Mouse (Mus musculus): ENCODE measurements at regions not wholly inside any gene's neighbourhood (a gene's known extent, or its start where the extent isn't known, plus 50 kb on each side); places are given as distances from the start of the nearest gene placed in this dataset.
A peak's percentile ranks its signal among the peaks of the same experiment; 100 is the strongest.
"Not testable (repeated sequence)": the region's sequence is repeated elsewhere in the genome, so short reads cannot be mapped to it uniquely, and the experiment has no call there.

DNA sequence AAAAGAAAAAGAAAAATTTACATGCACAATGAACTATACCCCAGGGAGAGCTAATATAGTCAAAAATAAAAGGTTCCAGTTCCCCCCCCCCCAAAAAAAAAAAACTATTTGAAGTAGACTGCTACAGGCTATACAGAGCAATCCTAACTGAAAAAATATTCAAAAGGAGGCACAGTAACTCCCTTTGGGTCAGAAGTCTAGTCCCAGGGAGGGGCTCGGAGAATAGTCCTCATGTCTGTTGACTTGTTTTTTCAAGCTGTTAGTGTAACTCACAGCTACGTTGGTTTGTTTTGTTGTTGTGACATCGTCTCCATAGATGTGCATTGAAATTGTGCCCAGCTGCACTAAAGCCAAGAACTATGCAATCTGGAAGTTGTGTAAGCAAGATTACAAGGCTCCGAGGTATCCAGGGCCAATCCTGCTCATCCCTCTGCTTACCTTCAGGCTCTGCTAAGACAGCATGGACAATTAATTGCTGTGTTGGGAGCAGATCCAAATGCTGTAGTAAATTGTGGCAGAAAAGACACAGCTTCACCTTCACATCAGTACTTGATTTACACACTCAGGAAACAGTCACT lies 137.2 kb upstream of the Pnpt1 start:
- 55% methylated on average over 4 of the region's 4 CpGs for WGBS
- no peaks in the 10 kb centered on the region; the same call in 1 of the 2 replicates for H3K4me1 ChIP-seq (ENCODE audit: control insufficient read depth, insufficient read depth, low read length)
- no peaks in the 10 kb centered on the region for H3K27me3 ChIP-seq (ENCODE audit: control insufficient read depth, insufficient read depth, low read length)
- H3K9ac ChIP-seq (ENCODE audit: low read depth, low read length): no peak overlapping the region
- H3K36me3 ChIP-seq (ENCODE audit: control insufficient read depth, insufficient read depth, low read length): no peaks in the 10 kb centered on the region
- no peak overlapping the region for H3K27ac ChIP-seq (ENCODE audit: low read depth, low read length)
- no peak overlapping the region for H3K4me2 ChIP-seq (replicated peaks; ENCODE audit: low read depth, low read length)
- ATAC-seq (ENCODE audit: low FRiP score, low TSS enrichment): peak; percentile 60; the same call in 1 of the 2 replicates
- no peak overlapping the region for H3K4me3 ChIP-seq (ENCODE audit: low read length)
- H3K9me3 ChIP-seq (ENCODE audit: control insufficient read depth, low read length): no peaks in the 10 kb centered on the region

DNA sequence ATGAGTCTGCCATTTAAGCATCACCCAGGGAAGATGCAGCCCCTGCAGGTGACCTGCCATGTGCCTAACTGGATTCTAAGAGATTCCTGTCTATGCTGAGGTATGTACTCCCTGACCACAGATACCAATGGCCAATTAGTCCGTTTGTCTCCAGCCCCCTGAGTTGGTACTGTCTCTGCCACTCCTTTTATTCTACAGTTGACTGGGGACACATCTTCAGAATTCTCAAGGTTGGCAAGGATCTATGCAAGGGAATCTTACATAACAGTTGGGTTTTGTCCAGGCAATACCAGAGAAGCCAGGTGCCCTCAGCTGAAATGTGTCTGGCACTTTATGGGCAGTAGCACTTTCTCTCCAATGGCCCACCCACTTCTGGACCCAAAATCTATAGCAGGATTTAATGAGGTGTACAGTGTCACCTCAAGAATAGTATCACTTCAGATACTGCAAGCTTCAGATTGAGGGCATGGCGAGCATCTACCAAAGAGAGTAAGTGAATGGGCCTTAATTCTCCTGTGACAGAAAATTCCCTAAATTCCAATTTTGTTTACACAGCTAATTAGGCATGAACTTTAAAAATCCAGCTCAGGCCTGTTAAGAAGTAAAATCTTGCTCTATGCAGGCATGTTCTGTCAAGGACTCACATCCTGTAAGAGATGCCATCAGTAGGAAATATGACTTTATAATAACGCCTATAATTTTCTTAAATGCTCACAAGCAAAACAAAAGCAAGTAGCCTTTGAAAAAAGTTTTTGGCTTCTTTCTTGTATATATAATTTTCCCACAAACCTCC lies 132.0 kb upstream of the Pnpt1 start:
- H3K4me3 ChIP-seq (ENCODE audit: low read length): no peak overlapping the region
- H3K9ac ChIP-seq (ENCODE audit: low read depth, low read length): no peak overlapping the region
- H3K9me3 ChIP-seq (ENCODE audit: control insufficient read depth, low read length): no peaks in the 10 kb centered on the region
- ATAC-seq (ENCODE audit: low FRiP score, low TSS enrichment): peak; percentile 67
- WGBS: 47% methylated on average over 3 of the region's 3 CpGs
- H3K4me1 ChIP-seq (ENCODE audit: control insufficient read depth, insufficient read depth, low read length): no peaks in the 10 kb centered on the region; the same call in 1 of the 2 replicates
- H3K27ac ChIP-seq (ENCODE audit: low read depth, low read length): no peak overlapping the region
- no peaks in the 10 kb centered on the region for H3K36me3 ChIP-seq (ENCODE audit: control insufficient read depth, insufficient read depth, low read length)
- H3K27me3 ChIP-seq (ENCODE audit: control insufficient read depth, insufficient read depth, low read length): no peaks in the 10 kb centered on the region
- H3K4me2 ChIP-seq (replicated peaks; ENCODE audit: low read depth, low read length): no peak overlapping the region

DNA sequence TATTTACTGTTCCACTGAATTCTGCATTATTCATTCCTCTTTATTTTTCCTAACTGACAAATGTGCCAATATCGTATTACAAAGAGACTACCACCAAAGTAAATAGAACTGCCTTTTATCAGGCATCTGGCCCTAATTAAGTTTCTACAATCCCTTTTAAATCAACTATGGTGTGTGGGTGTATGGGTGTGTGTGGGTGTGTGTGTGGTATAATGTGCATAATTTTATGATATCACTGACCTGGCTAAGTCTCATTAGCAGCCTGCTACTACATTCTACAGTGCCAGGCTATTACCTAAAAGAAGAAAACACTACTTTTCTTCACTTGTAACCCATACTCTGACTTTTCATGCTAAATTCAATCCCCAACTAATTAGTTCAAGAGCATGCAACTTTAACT lies 131.3 kb upstream of the Pnpt1 start:
- Histone ChIP-seq H3K27ac (ENCODE audit: low read depth, low read length) (no peak overlapping the region), H3K4me1 (ENCODE audit: control insufficient read depth, insufficient read depth, low read length) (no peaks in the 10 kb centered on the region; the same call in 1 of the 2 replicates), H3K36me3 (ENCODE audit: control insufficient read depth, insufficient read depth, low read length) (no peaks in the 10 kb centered on the region), H3K4me2 (replicated peaks; ENCODE audit: low read depth, low read length) (no peak overlapping the region), H3K27me3 (ENCODE audit: control insufficient read depth, insufficient read depth, low read length) (no peaks in the 10 kb centered on the region), H3K9me3 (ENCODE audit: control insufficient read depth, low read length) (no peaks in the 10 kb centered on the region), H3K4me3 (ENCODE audit: low read length) (no peak overlapping the region), H3K9ac (ENCODE audit: low read depth, low read length) (no peak overlapping the region)
- peak; percentile 60 for ATAC-seq (ENCODE audit: low FRiP score, low TSS enrichment)
- 36% methylated on average over 1 of the region's 1 CpGs for WGBS

DNA sequence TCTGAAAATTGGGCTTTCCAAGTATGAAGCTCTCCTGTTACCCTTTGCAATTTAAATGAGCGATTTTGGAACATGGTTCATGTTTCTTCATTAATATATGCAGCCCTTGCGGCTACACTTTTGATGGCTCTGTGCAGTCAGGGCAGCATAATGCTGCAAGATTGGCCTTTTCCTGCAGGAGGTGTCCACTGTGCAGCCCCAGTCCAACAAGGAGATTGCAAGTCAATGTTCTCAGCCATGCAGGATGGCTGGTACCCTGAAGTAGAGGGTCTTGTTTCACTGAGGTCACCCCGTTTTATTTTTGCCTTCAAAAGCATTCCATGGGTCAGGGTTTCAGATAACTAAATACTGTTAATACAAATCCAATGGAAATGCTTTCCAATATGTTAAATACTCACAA lies 130.9 kb upstream of the Pnpt1 start:
- Histone ChIP-seq H3K4me2 (replicated peaks; ENCODE audit: low read depth, low read length) (no peak overlapping the region), H3K9ac (ENCODE audit: low read depth, low read length) (no peak overlapping the region), H3K36me3 (ENCODE audit: control insufficient read depth, insufficient read depth, low read length) (no peaks in the 10 kb centered on the region), H3K27me3 (ENCODE audit: control insufficient read depth, insufficient read depth, low read length) (no peaks in the 10 kb centered on the region), H3K4me1 (ENCODE audit: control insufficient read depth, insufficient read depth, low read length) (no peaks in the 10 kb centered on the region; the same call in 1 of the 2 replicates), H3K27ac (ENCODE audit: low read depth, low read length) (no peak overlapping the region), H3K9me3 (ENCODE audit: control insufficient read depth, low read length) (no peaks in the 10 kb centered on the region), H3K4me3 (ENCODE audit: low read length) (no peak overlapping the region)
- 53% methylated on average over 3 of the region's 3 CpGs for WGBS
- ATAC-seq (ENCODE audit: low FRiP score, low TSS enrichment): peak; percentile 61; the same call in 1 of the 2 replicates

DNA sequence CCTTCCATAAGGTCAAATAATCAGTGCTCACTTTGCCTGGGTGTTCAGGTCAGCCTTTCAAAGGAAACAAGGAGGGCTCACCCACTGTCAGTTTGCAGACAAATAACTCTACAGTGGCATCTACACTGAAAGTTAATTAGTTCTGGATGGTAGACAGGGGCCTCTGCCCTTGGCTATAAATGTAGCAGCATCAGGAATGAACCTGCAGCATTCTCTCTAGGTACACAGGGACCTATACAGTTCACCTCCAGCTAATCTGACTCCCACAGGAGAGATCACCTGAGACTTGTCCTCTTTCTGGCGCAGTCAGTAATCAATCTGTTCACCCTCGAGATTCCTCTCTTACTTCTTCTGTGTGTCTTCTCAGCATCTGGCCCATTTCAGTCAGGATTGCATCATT lies 130.3 kb upstream of the Pnpt1 start:
- H3K4me1 ChIP-seq (ENCODE audit: control insufficient read depth, insufficient read depth, low read length): no peaks in the 10 kb centered on the region; the same call in 1 of the 2 replicates
- peak; percentile 51; the same call in 1 of the 2 replicates for ATAC-seq (ENCODE audit: low FRiP score, low TSS enrichment)
- no peak overlapping the region for H3K9ac ChIP-seq (ENCODE audit: low read depth, low read length)
- no peaks in the 10 kb centered on the region for H3K9me3 ChIP-seq (ENCODE audit: control insufficient read depth, low read length)
- no peak overlapping the region for H3K4me3 ChIP-seq (ENCODE audit: low read length)
- no peaks in the 10 kb centered on the region for H3K27me3 ChIP-seq (ENCODE audit: control insufficient read depth, insufficient read depth, low read length)
- no peak overlapping the region for H3K27ac ChIP-seq (ENCODE audit: low read depth, low read length)
- H3K36me3 ChIP-seq (ENCODE audit: control insufficient read depth, insufficient read depth, low read length): no peaks in the 10 kb centered on the region
- 40% methylated on average over 2 of the region's 2 CpGs for WGBS
- H3K4me2 ChIP-seq (replicated peaks; ENCODE audit: low read depth, low read length): no peak overlapping the region

DNA sequence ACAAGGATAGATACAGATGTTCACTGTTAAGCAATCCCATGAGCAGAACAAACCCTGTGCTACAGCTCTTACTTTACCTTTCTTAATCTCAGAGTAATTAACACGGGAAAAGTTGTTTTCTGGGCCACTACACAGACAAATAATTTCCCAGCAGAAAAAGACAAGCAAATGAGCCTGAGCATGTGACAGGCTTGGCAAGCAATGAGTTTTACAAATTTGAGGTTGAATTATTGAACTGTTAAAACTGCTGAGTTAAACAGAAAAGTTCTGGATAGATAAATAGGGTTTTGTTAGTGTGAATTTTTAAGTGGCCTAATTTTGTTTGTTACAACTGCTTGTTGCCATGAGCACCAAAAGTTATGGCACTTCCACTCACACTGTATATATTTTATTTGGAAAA lies 113.1 kb upstream of the Pnpt1 start:
- no peak for ATAC-seq (ENCODE audit: low FRiP score, low TSS enrichment)

DNA sequence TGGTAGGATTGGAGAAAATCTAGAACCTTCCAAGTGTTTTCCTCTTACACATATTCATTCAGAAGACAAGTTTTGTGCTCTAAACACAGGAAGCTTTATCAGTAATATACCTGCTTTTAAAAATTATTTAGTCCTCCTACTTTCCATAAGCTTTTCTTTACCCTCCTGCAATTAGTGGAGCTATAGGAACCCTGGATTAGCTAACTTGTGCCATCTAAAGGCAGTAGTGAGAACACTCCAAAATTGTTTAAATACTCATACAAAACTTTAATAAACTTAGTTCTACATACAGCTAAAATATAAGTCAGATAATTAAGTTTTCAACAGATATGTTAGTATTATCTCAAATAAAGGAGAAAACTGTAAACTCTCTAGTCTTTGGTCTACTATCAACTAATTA lies 89.7 kb upstream of the Pnpt1 start:
- no peak overlapping the region for H3K4me3 ChIP-seq (ENCODE audit: low read length)
- H3K4me1 ChIP-seq (ENCODE audit: control insufficient read depth, insufficient read depth, low read length): no peaks in the 10 kb centered on the region
- no peak overlapping the region for H3K9ac ChIP-seq (ENCODE audit: low read depth, low read length)
- no peak overlapping the region for H3K27ac ChIP-seq (ENCODE audit: low read depth, low read length)
- no peaks in the 10 kb centered on the region for H3K36me3 ChIP-seq (ENCODE audit: control insufficient read depth, insufficient read depth, low read length)
- no peak overlapping the region for H3K4me2 ChIP-seq (replicated peaks; ENCODE audit: low read depth, low read length)
- no peaks in the 10 kb centered on the region for H3K27me3 ChIP-seq (ENCODE audit: control insufficient read depth, insufficient read depth, low read length)
- H3K9me3 ChIP-seq (ENCODE audit: control insufficient read depth, low read length): no peaks in the 10 kb centered on the region
- no peak for ATAC-seq (ENCODE audit: low FRiP score, low TSS enrichment)

More for the DNA sequence above, 113.1 kb upstream of the Pnpt1 start:
- H3K36me3 ChIP-seq (ENCODE audit: control insufficient read depth, insufficient read depth, low read length): no peaks in the 10 kb centered on the region
- H3K4me2 ChIP-seq (replicated peaks; ENCODE audit: low read depth, low read length): no peak overlapping the region
- H3K9ac ChIP-seq (ENCODE audit: low read depth, low read length): no peak overlapping the region
- no peaks in the 10 kb centered on the region for H3K4me1 ChIP-seq (ENCODE audit: control insufficient read depth, insufficient read depth, low read length)
- no peak overlapping the region for H3K4me3 ChIP-seq (ENCODE audit: low read length)
- no peak overlapping the region for H3K27ac ChIP-seq (ENCODE audit: low read depth, low read length)
- H3K27me3 ChIP-seq (ENCODE audit: control insufficient read depth, insufficient read depth, low read length): no peaks in the 10 kb centered on the region
- 58% methylated on average over 1 of the region's 1 CpGs for WGBS
- H3K9me3 ChIP-seq (ENCODE audit: control insufficient read depth, low read length): no peaks in the 10 kb centered on the region

DNA sequence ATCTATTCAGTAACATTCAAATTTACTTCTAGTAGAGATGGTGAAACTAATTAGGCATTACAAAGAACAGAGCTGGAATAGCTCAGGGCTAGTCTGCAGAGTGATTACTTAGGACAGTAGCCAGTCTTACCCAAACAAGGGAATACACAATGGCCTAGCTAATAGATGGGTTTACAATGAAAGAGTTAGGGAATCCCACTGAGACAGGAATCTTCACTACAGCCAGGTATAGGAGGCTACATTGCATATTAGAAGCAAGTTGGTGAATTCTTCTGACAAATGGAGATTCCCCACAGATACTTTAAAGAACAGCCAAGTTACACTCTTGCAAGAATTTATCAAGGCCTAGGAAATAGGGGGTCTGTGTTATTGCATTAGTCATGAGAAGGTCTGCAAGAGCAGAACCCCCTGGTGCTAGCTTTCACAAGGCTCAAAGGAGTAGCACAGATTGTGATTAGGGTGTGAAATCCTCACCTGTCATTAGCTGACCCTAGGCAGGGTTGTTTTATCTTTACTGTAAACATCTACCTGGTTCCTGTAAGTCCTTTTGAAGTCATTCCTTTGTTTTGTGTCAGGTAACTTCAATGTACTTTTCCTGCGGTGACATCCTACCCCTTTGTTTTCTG lies 82.4 kb upstream of the Pnpt1 start:
- not testable (repeated sequence) for H3K4me1 ChIP-seq (ENCODE audit: control insufficient read depth, insufficient read depth, low read length); H3K9me3 ChIP-seq (ENCODE audit: control insufficient read depth, low read length); H3K36me3 ChIP-seq (ENCODE audit: control insufficient read depth, insufficient read depth, low read length); H3K9ac ChIP-seq (ENCODE audit: low read depth, low read length); H3K27ac ChIP-seq (ENCODE audit: low read depth, low read length); ATAC-seq (ENCODE audit: low FRiP score, low TSS enrichment); H3K27me3 ChIP-seq (ENCODE audit: control insufficient read depth, insufficient read depth, low read length); H3K4me2 ChIP-seq (replicated peaks; ENCODE audit: low read depth, low read length); H3K4me3 ChIP-seq (ENCODE audit: low read length)
- WGBS: 26% methylated on average over 1 of the region's 1 CpGs

DNA sequence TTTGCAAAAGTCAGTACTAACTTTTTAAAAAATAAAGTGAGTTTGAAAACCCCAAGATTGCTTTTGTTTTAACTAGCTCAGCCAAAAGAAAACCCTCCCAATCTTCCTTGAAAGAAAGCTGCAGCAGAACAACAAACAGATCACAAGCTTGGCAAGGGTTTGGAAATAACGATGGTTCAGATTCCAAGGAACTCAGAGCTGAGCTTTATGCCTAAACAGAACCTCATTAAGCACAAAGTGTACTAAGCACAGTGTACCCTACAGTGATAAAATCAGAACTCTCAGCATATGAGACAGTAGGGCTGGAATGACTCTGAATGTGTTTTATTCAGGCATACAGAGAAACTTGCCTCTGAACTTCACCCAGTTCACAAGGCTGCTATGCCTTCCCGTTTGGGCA lies 77.9 kb upstream of the Pnpt1 start:
- Histone ChIP-seq H3K27ac (ENCODE audit: low read depth, low read length) (no peak overlapping the region), H3K9me3 (ENCODE audit: control insufficient read depth, low read length) (no peaks in the 10 kb centered on the region), H3K4me3 (ENCODE audit: low read length) (no peak overlapping the region), H3K4me2 (replicated peaks; ENCODE audit: low read depth, low read length) (no peak overlapping the region), H3K9ac (ENCODE audit: low read depth, low read length) (no peak overlapping the region), H3K27me3 (ENCODE audit: control insufficient read depth, insufficient read depth, low read length) (no peaks in the 10 kb centered on the region), H3K4me1 (ENCODE audit: control insufficient read depth, insufficient read depth, low read length) (no peaks in the 10 kb centered on the region), H3K36me3 (ENCODE audit: control insufficient read depth, insufficient read depth, low read length) (no peaks in the 10 kb centered on the region)
- no peak for ATAC-seq (ENCODE audit: low FRiP score, low TSS enrichment)
- WGBS: 59% methylated on average over 2 of the region's 2 CpGs

All from kidney, embryonic 14.5 days (tissue).